Mouse (Mus musculus) CH12.LX (cell line): ENCODE data around the gene Eef1a1. TPM values are rescaled to one million over a fixed set of nuclear protein-coding genes. Genes with fewer than 3 reads are reported as not detected.
A peak's percentile ranks its signal among the peaks of the same experiment; 100 is the strongest.

ENCODE experiments used
- DNase-seq: peaks from one replicate; pipeline ENCODE4 v3.0.0-alpha.2; 2013; ENCODE audit errors: extremely low read depth
- H3K27ac ChIP-seq: 2 replicates; pipeline ENCODE4 v1.5.1; 2012; ENCODE audit warnings: low read depth, mild to moderate bottlenecking, control low read depth, moderate library complexity; ENCODE audit not compliant: insufficient read depth
- H3K27me3 ChIP-seq: replicated peaks from 2 replicates; pipeline ENCODE3; 2012; ENCODE audit warnings: inconsistent platforms
- H3K36me3 ChIP-seq, 2 experiments: replicated peaks in 1 of 2; 2 replicates each; pipeline versions ENCODE3 to v1.6.1; 2012; ENCODE audit warnings: inconsistent platforms in 1 of 2, low read length in 1 of 2, mild to moderate bottlenecking in 1 of 2, mixed read lengths in 1 of 2, moderate library complexity in 1 of 2; ENCODE audit not compliant: control insufficient read depth in 1 of 2, insufficient read depth in 1 of 2
- H3K4me1 ChIP-seq, 2 experiments: 2 replicates each; pipeline ENCODE4 v1.6.1; 2012; ENCODE audit warnings: inconsistent platforms in 1 of 2, moderate library complexity in 1 of 2; ENCODE audit not compliant: insufficient read depth in 2 of 2, control insufficient read depth in 1 of 2
- H3K4me2 ChIP-seq: 2 replicates; pipeline ENCODE4 v1.6.1; 2012; ENCODE audit warnings: low read depth, mild to moderate bottlenecking, control low read depth; ENCODE audit not compliant: poor library complexity, insufficient read depth, severe bottlenecking
- H3K4me3 ChIP-seq, 3 experiments: fragments of 150-350 bp in 1 of 3; sonication (generic) in 1 of 3; replicated peaks in 1 of 3; 2 replicates each; pipeline versions ENCODE3 to v1.5.1; 2011 to 2012; ENCODE audit warnings: low read depth in 2 of 3, low read length in 2 of 3, mild to moderate bottlenecking in 2 of 3, moderate library complexity in 2 of 3, control low read depth in 1 of 3, improper control_type of control experiment in 1 of 3, inconsistent platforms in 1 of 3, mixed read lengths in 1 of 3; ENCODE audit not compliant: poor library complexity in 1 of 3
- H3K79me2 ChIP-seq: replicated peaks from 2 replicates; pipeline ENCODE4 v1.6.1; 2012; ENCODE audit warnings: mild to moderate bottlenecking, moderate library complexity; ENCODE audit not compliant: control insufficient read depth, poor library complexity, insufficient read depth, severe bottlenecking; ENCODE audit errors: extremely low read depth
- H3K9ac ChIP-seq: 2 replicates; pipeline ENCODE4 v1.6.1; 2012; ENCODE audit warnings: low read depth, mild to moderate bottlenecking, control low read depth, moderate library complexity; ENCODE audit not compliant: insufficient read depth
- H3K9me3 ChIP-seq: replicated peaks from 2 replicates; pipeline ENCODE3; 2012; ENCODE audit warnings: low read length, inconsistent platforms, mixed read lengths
- BHLHE40 ChIP-seq: IDR thresholded peaks from 2 replicates; pipeline ENCODE4 v1.6.1; 2011; ENCODE audit warnings: mild to moderate bottlenecking, low read depth, low read length, improper control_type of control experiment
- CHD1 ChIP-seq: IDR thresholded peaks from 2 replicates; pipeline ENCODE4 v1.6.1; 2012; ENCODE audit warnings: low read depth, low read length, improper control_type of control experiment, inconsistent platforms
- CHD2 ChIP-seq: IDR thresholded peaks from 2 replicates; pipeline ENCODE4 v1.6.1; 2011; ENCODE audit warnings: low read length, improper control_type of control experiment
- CTCF ChIP-seq, 2 experiments: IDR thresholded peaks in 1 of 2; conservative IDR thresholded peaks in 1 of 2; 2 replicates each; pipeline ENCODE4 v1.5.1; 2011 to 2012; ENCODE audit warnings: low read depth in 2 of 2, low read length in 2 of 2, improper control_type of control experiment in 1 of 2, inconsistent platforms in 1 of 2, mild to moderate bottlenecking in 1 of 2, moderate library complexity in 1 of 2
- E2F4 ChIP-seq: IDR thresholded peaks from 2 replicates; pipeline ENCODE4 v1.6.1; 2011; ENCODE audit warnings: low read depth, low read length, improper control_type of control experiment; ENCODE audit not compliant: insufficient replicate concordance
- EP300 ChIP-seq: IDR thresholded peaks from 2 replicates; pipeline ENCODE4 v1.6.1; 2011; ENCODE audit warnings: low read length, improper control_type of control experiment
- ETS1 ChIP-seq: conservative IDR thresholded peaks from 2 replicates; pipeline ENCODE4 v1.6.1; 2012; ENCODE audit warnings: low read depth, mild to moderate bottlenecking, inconsistent platforms, low read length, improper control_type of control experiment, moderate library complexity
- GABPA ChIP-seq: IDR thresholded peaks from 2 replicates; pipeline ENCODE4 v1.6.1; 2012; ENCODE audit warnings: low read depth, low read length, improper control_type of control experiment, inconsistent platforms; ENCODE audit not compliant: insufficient replicate concordance
- HCFC1 ChIP-seq: IDR thresholded peaks from 2 replicates; pipeline ENCODE4 v1.6.1; 2012; ENCODE audit warnings: low read depth, mild to moderate bottlenecking, inconsistent platforms, low read length, improper control_type of control experiment
- IRF4 ChIP-seq: IDR thresholded peaks from 2 replicates; pipeline ENCODE4 v1.6.1; 2014; ENCODE audit warnings: low read depth, mild to moderate bottlenecking, inconsistent platforms, low read length, improper control_type of control experiment
- JUN ChIP-seq: IDR thresholded peaks from 2 replicates; pipeline ENCODE4 v1.6.1; 2011; ENCODE audit warnings: low read depth, mild to moderate bottlenecking, low read length, improper control_type of control experiment, moderate library complexity; ENCODE audit not compliant: insufficient read depth
- KAT2A ChIP-seq: IDR thresholded peaks from 2 replicates; pipeline ENCODE4 v1.6.1; 2012; ENCODE audit warnings: low read length, improper control_type of control experiment, inconsistent platforms; ENCODE audit not compliant: insufficient replicate concordance
- MAFK ChIP-seq: IDR thresholded peaks from 2 replicates; pipeline ENCODE4 v1.6.1; 2011; ENCODE audit warnings: low read length, improper control_type of control experiment; ENCODE audit not compliant: insufficient replicate concordance
- MAZ ChIP-seq: IDR thresholded peaks from 2 replicates; pipeline ENCODE4 v1.6.1; 2012; ENCODE audit warnings: low read depth, mild to moderate bottlenecking, inconsistent platforms, low read length, improper control_type of control experiment, moderate library complexity
- MEF2A ChIP-seq: IDR thresholded peaks from 2 replicates; pipeline ENCODE4 v1.6.1; 2014; ENCODE audit warnings: low read depth, mild to moderate bottlenecking, inconsistent platforms, low read length, improper control_type of control experiment, borderline replicate concordance
- MXI1 ChIP-seq: IDR thresholded peaks from 2 replicates; pipeline ENCODE4 v1.6.1; 2011; ENCODE audit warnings: mild to moderate bottlenecking, low read depth, low read length, improper control_type of control experiment
- NELFE ChIP-seq: IDR thresholded peaks from 2 replicates; pipeline ENCODE4 v1.6.1; 2011; ENCODE audit warnings: low read depth, low read length, improper control_type of control experiment
- NRF1 ChIP-seq: IDR thresholded peaks from 2 replicates; pipeline ENCODE4 v1.6.1; 2014; ENCODE audit warnings: low read depth, mild to moderate bottlenecking, inconsistent platforms, low read length, improper control_type of control experiment, moderate library complexity
- PAX5 ChIP-seq: IDR thresholded peaks from 2 replicates; pipeline ENCODE4 v1.6.1; 2012; ENCODE audit warnings: low read length, inconsistent platforms, mixed read lengths
- POLR2A ChIP-seq: IDR thresholded peaks from 2 replicates; pipeline ENCODE4 v1.6.1; 2011; ENCODE audit warnings: low read depth, mild to moderate bottlenecking, improper control_type of control experiment, low read length
- POLR2AphosphoS2 ChIP-seq: IDR thresholded peaks from 2 replicates; pipeline ENCODE4 v1.6.1; 2011; ENCODE audit warnings: low read depth, low read length, improper control_type of control experiment
- RAD21 ChIP-seq: IDR thresholded peaks from 2 replicates; pipeline ENCODE4 v1.6.1; 2011; ENCODE audit warnings: low read depth, mild to moderate bottlenecking, low read length, improper control_type of control experiment, moderate library complexity
- SIN3A ChIP-seq: IDR thresholded peaks from 2 replicates; pipeline ENCODE4 v1.6.1; 2012; ENCODE audit warnings: low read length, improper control_type of control experiment, inconsistent platforms
- SMC3 ChIP-seq: IDR thresholded peaks from 2 replicates; pipeline ENCODE4 v1.6.1; 2011; ENCODE audit warnings: low read depth, low read length, improper control_type of control experiment
- TCF12 ChIP-seq: IDR thresholded peaks from 2 replicates; pipeline ENCODE4 v1.6.1; 2014; ENCODE audit warnings: low read depth, mild to moderate bottlenecking, inconsistent platforms, low read length, improper control_type of control experiment
- UBTF ChIP-seq: IDR thresholded peaks from 2 replicates; pipeline ENCODE4 v1.6.1; 2012; ENCODE audit warnings: low read depth, mild to moderate bottlenecking, inconsistent platforms, low read length, improper control_type of control experiment, moderate library complexity
- USF1 ChIP-seq: IDR thresholded peaks from 2 replicates; pipeline ENCODE4 v1.6.1; 2014; ENCODE audit warnings: low read depth, mild to moderate bottlenecking, inconsistent platforms, low read length, improper control_type of control experiment
- USF2 ChIP-seq: conservative IDR thresholded peaks from 2 replicates; pipeline ENCODE4 v1.6.1; 2011; ENCODE audit warnings: low read depth, low read length, improper control_type of control experiment
- ZC3H11A ChIP-seq: IDR thresholded peaks from 2 replicates; pipeline ENCODE4 v1.6.1; 2012; ENCODE audit warnings: low read depth, mild to moderate bottlenecking, inconsistent platforms, low read length, improper control_type of control experiment
- ZKSCAN1 ChIP-seq: IDR thresholded peaks from 2 replicates; pipeline ENCODE4 v1.6.1; 2012; ENCODE audit warnings: low read depth, inconsistent platforms, low read length, improper control_type of control experiment, borderline replicate concordance
- ZMIZ1 ChIP-seq: IDR thresholded peaks from 2 replicates; pipeline ENCODE4 v1.6.1; 2012; ENCODE audit warnings: low read depth, mild to moderate bottlenecking, inconsistent platforms, low read length, improper control_type of control experiment
- ZNF384 ChIP-seq: IDR thresholded peaks from 2 replicates; pipeline ENCODE4 v1.6.1; 2012; ENCODE audit warnings: low read depth, low read length, improper control_type of control experiment, inconsistent platforms
- dilution Hi-C: fragments of 300-500 bp; cut with MboI; formaldehyde crosslinking; loops from 2 replicates; pipeline ENCODE4 v1.14.3; 2020; ENCODE audit warnings: low sequenced_read_pairs; ENCODE audit not compliant: extremely low pct_unique_long_range_greater_than_20kb, extremely low pct_ligation_motif_present
- in situ Hi-C: fragments of 300-500 bp; cut with MboI; formaldehyde crosslinking; loops from 3 replicates; pipeline ENCODE4 v1.14.3; 2019; ENCODE audit warnings: low sequenced_read_pairs, low pct_ligation_motif_present, low pct_unique_long_range_greater_than_20kb, mixed read lengths
- polyA plus RNA-seq: library from polyadenylated mRNA; unstranded; fragments of >175 nt; gene quantifications from 2 replicates; pipeline ENCODE4 v1.2.1, GENCODE M21; 2012; ENCODE audit warnings: low read depth; ENCODE audit not compliant: insufficient read length
- total RNA-seq, 2 experiments: library from RNA; depleted of rRNA; stranded (reverse); fragments of 300-350 nt in 1 of 2; fragments of >200 nt in 1 of 2; gene quantifications; 2 replicates each; pipeline ENCODE4 v1.2.3; 2012 to 2014

Eef1a1 gene
- total and polyA plus RNA-seq, 3 experiments, result 12,362 to 21,026 (median 18,409) TPM

DNA sequence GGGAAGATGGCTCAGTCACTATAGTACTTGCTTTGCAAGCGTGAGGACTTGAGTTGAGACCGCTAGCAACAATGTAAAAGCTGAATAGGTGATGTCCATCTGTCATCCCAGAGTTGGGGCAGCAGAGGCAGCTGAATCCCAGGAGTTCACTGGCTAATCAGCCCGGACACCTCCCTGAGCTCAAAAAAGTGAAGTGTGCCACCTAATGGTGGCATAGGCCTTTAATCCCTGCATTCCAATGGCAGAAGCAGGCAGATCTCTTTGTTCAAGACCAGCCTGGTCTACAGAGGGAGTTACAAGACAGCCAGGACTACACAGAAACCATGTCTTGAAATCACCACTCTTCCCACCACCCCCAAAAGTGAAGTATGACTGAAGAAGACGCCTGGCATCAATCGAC lies 56.5 kb downstream of the Eef1a1 start:
- Histone ChIP-seq H3K27me3 (peaks cover 77% of the 10 kb centered on the region), H3K9me3 (peaks cover 2% of the 10 kb centered on the region), H3K4me3 (no peak overlapping the region), H3K4me1 (peaks cover 2 to 20% of the 10 kb centered on the region in 2 experiments; a peak in 2 of 4 replicates), H3K9ac (no peak overlapping the region), H3K79me2 (no peaks in the 10 kb centered on the region), H3K27ac (no peak overlapping the region), H3K4me2 (no peak overlapping the region), H3K36me3 (no peaks in the 10 kb centered on the region)
- dilution Hi-C loops (no loop called here), in situ Hi-C loops (no loop called here)
- TF ChIP-seq E2F4 (no peak), CTCF (conservative IDR thresholded peaks at IDR 0.05 in 1 of 2, IDR thresholded peaks at IDR 0.05 in 1 of 2; ENCODE audit: low read depth in 2 of 2, low read length in 2 of 2) (peak in 1 of 2 experiments; percentile 52; a peak in 2 of 4 replicates), RAD21 (peak; percentile 13), SMC3 (peak; percentile 20; the same call in 1 of the 2 replicates)
- no peak for DNase-seq

GRCm38 (mm10) chr9:78430486-78430885 lies 58.5 kb downstream of the Eef1a1 start:
- dilution Hi-C loops, result no loop called here
- DNase-seq, result peak; percentile 75
- peaks cover 72% of the 10 kb centered on the region for H3K27me3 ChIP-seq
- peak; percentile 97 for TF ChIP-seq IRF4
- no peak for TF ChIP-seq SMC3
- 0 out of 2 replicates have a peak, but pooled peaks have one; percentile 20 for TF ChIP-seq TCF12
- TF ChIP-seq ZNF384, result no peak
- TF ChIP-seq CHD2, result no peak; the same call in 1 of the 2 replicates
- no peak for TF ChIP-seq E2F4
- TF ChIP-seq UBTF, result no peak
- TF ChIP-seq BHLHE40, result 0 out of 2 replicates have a peak, but pooled peaks have one; percentile 37
- TF ChIP-seq GABPA, result no peak
- TF ChIP-seq SIN3A, result no peak
- TF ChIP-seq NELFE, result no peak
- TF ChIP-seq POLR2A, result no peak
- TF ChIP-seq ZKSCAN1, result no peak
- TF ChIP-seq HCFC1, result no peak
- TF ChIP-seq ZC3H11A, result no peak
- peak; percentile 49 for TF ChIP-seq ETS1
- TF ChIP-seq NRF1, result no peak
- TF ChIP-seq KAT2A, result no peak
- TF ChIP-seq RAD21, result no peak
- TF ChIP-seq MAFK, result no peak
- no peak for TF ChIP-seq MEF2A
- TF ChIP-seq MAZ, result no peak
- no peak for TF ChIP-seq POLR2AphosphoS2
- no peak for TF ChIP-seq MXI1
- TF ChIP-seq CTCF (conservative IDR thresholded peaks at IDR 0.05 in 1 of 2, IDR thresholded peaks at IDR 0.05 in 1 of 2; ENCODE audit: low read depth in 2 of 2, low read length in 2 of 2), result no peak
- no peak for TF ChIP-seq ZMIZ1
- TF ChIP-seq CHD1, result no peak
- no peak for TF ChIP-seq PAX5
- no peak for TF ChIP-seq JUN
- no peak for TF ChIP-seq USF1
- TF ChIP-seq EP300, result peak; percentile 94
- no peak for TF ChIP-seq USF2

More at GRCm38 (mm10) chr9:78430486-78430885, 58.5 kb downstream of the Eef1a1 start:
- Histone ChIP-seq H3K36me3 (no peaks in the 10 kb centered on the region), H3K79me2 (no peaks in the 10 kb centered on the region), H3K9me3 (peaks cover 2% of the 10 kb centered on the region), H3K4me2 (peak overlapping the region; percentile 23; the same call in 1 of the 2 replicates), H3K4me1 (peaks cover 2 to 20% of the 10 kb centered on the region in 2 experiments; a peak in 2 of 4 replicates), H3K9ac (no peak overlapping the region), H3K27ac (no peak overlapping the region), H3K4me3 (no peak overlapping the region)
- in situ Hi-C loops, result no loop called here
